Mouse (Mus musculus) kidney, embryonic 14.5 days (tissue): ENCODE data around the gene Atf6b. TPM values are rescaled to one million over a fixed set of nuclear protein-coding genes. Genes with fewer than 3 reads are reported as not detected.

Experiments
- ATAC-seq: fragments of 200-750 bp; cut with Nextera tagmentation; 2 replicates; pipeline ENCODE4 v1.8.0; 2017; ENCODE audit warnings: moderate number of reproducible peaks, mild to moderate bottlenecking, moderate TSS enrichment, moderate library complexity; ENCODE audit not compliant: low FRiP score, low TSS enrichment
- H3K27ac ChIP-seq: fragments of 300-500 bp; sonication (generic); 2 replicates; pipeline ENCODE4 v1.5.1; 2014; ENCODE audit warnings: low read depth, mild to moderate bottlenecking, low read length, moderate library complexity, mixed read lengths
- H3K27me3 ChIP-seq: fragments of 300-500 bp; sonication (generic); 2 replicates; pipeline ENCODE4 v1.6.1; 2014; ENCODE audit warnings: mild to moderate bottlenecking, low read length; ENCODE audit not compliant: control insufficient read depth, insufficient read depth
- H3K36me3 ChIP-seq: fragments of 300-500 bp; sonication (generic); 2 replicates; pipeline ENCODE4 v1.6.1; 2014; ENCODE audit warnings: low read length, mixed read lengths; ENCODE audit not compliant: control insufficient read depth, insufficient read depth
- H3K4me1 ChIP-seq: fragments of 300-500 bp; sonication (generic); 2 replicates; pipeline ENCODE4 v1.6.1; 2014; ENCODE audit warnings: low read length, mixed read lengths; ENCODE audit not compliant: control insufficient read depth, insufficient read depth
- H3K4me2 ChIP-seq: fragments of 300-500 bp; sonication (generic); replicated peaks from 2 replicates; pipeline ENCODE4 v1.6.1; 2014; ENCODE audit warnings: low read depth, mild to moderate bottlenecking, low read length
- H3K4me3 ChIP-seq: fragments of 300-500 bp; sonication (generic); 2 replicates; pipeline ENCODE4 v1.5.1; 2014; ENCODE audit warnings: mild to moderate bottlenecking, low read length
- H3K9ac ChIP-seq: fragments of 300-500 bp; sonication (generic); 2 replicates; pipeline ENCODE4 v1.6.1; 2014; ENCODE audit warnings: low read depth, mild to moderate bottlenecking, low read length, moderate library complexity
- H3K9me3 ChIP-seq: fragments of 300-500 bp; sonication (generic); 2 replicates; pipeline ENCODE4 v1.6.1; 2016; ENCODE audit warnings: low read length; ENCODE audit not compliant: control insufficient read depth
- WGBS: fragments of 180-500 bp; shearing (Covaris S2); extraction: QIAGEN DNeasy Blood & Tissue Kit; methylation state at CpG from one replicate; pipeline ENCODE4 v1.1.7; 2014; 5-methylcytosine and 5-hydroxymethylcytosine counted together
- polyA plus RNA-seq: library from polyadenylated mRNA; unstranded; fragments of >200 nt; fragmentation: Nextera tagmentation; extraction: Ambion mirVana; gene quantifications from 2 replicates; pipeline ENCODE4 v1.2.1, GENCODE M21; 2014

Atf6b gene
- polyA plus RNA-seq, 1 experiment from 2014 or later, result 61.7 TPM

DNA sequence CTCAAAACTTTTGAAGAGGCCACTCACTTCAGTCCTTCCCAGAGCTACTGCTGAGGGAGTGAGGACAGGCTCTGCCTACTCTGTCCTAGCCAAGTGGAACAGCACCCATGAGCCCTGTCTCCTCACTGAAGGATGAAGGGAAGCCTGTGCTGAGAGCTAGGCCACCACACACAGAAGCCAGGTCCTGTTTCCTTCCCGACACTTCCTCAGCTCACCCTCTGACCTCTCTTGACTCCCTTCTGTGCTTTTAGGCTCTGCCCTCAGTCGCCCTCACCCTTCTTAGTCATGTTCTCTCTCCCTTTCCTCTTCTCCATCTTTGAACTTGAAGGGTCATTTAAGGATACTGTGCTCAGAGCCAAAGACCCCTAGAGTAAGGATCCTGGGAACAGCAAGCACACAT lies 10.3 kb downstream of the Atf6b start:
- 27% methylated on average over 2 of the region's 2 CpGs for WGBS
- Histone ChIP-seq H3K9me3 (no peaks in the 10 kb centered on the region), H3K36me3 (peaks cover 25% of the 10 kb centered on the region)

DNA sequence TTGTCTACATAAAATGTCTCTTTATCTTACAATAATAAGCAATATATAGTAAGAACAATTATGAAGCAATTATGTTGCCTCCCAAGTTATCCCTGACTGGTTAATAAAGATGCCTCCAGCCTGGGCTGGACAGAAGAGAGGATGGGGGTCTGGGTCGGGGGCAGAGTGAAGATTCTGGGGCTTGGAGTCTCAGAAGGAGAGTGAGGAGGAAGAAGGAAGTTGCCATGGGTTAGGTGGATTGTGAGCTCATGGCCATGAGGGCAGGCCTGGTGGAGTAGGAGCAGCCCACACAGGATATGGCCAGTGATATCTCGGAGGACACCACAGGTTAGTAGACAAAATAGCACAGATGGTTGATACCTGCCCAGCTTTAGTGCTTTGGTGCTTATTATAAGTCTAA lies 11.2 kb downstream of the Atf6b start:
- H3K27ac ChIP-seq, result no peak overlapping the region
- H3K9ac ChIP-seq, result no peak overlapping the region
- peaks cover 26% of the 10 kb centered on the region for H3K27me3 ChIP-seq
- no peak overlapping the region for H3K4me2 ChIP-seq
- no peaks in the 10 kb centered on the region for H3K9me3 ChIP-seq
- 0 out of 2 replicates have a peak, but pooled peaks cover 10% of the 10 kb centered on the region for H3K4me1 ChIP-seq
- ATAC-seq, result no peak
- WGBS, result 77% methylated on average over 2 of the region's 2 CpGs
- no peak overlapping the region for H3K4me3 ChIP-seq
- peaks cover 17% of the 10 kb centered on the region; the same call in 1 of the 2 replicates for H3K36me3 ChIP-seq

More for the DNA sequence above, 10.3 kb downstream of the Atf6b start:
- no peak for ATAC-seq
- no peak overlapping the region for H3K27ac ChIP-seq
- no peak overlapping the region for H3K4me2 ChIP-seq
- 0 out of 2 replicates have a peak, but pooled peaks cover 10% of the 10 kb centered on the region for H3K4me1 ChIP-seq
- peaks cover 26% of the 10 kb centered on the region for H3K27me3 ChIP-seq
- no peak overlapping the region for H3K4me3 ChIP-seq
- no peak overlapping the region for H3K9ac ChIP-seq

DNA sequence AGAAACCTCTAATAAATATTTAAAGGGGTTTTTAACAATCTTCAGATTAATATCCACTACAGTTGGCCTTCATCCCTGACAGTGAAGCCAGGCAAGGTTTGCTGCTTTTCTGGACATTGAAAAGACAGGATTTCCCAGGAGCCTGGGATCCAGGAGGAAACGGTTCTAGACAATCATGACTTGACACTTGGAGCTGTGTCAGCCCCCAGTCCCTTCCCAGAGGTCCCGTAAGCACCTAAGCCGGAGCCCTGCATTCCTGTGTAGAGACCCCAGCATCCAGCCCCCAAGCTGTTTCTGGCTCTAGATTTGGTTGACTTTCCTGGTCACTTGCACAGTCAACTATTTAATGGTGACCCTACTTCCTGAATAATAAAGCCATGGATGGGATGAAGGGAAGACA lies 11.6 kb downstream of the Atf6b start:
- Histone ChIP-seq H3K27ac (no peak overlapping the region), H3K9me3 (no peaks in the 10 kb centered on the region), H3K4me2 (no peak overlapping the region), H3K9ac (no peak overlapping the region), H3K4me3 (no peak overlapping the region), H3K27me3 (peaks cover 26% of the 10 kb centered on the region), H3K4me1 (0 out of 2 replicates have a peak, but pooled peaks cover 10% of the 10 kb centered on the region), H3K36me3 (peaks cover 13% of the 10 kb centered on the region; the same call in 1 of the 2 replicates)
- 83% methylated on average over 3 of the region's 3 CpGs for WGBS
- ATAC-seq, result no peak

DNA sequence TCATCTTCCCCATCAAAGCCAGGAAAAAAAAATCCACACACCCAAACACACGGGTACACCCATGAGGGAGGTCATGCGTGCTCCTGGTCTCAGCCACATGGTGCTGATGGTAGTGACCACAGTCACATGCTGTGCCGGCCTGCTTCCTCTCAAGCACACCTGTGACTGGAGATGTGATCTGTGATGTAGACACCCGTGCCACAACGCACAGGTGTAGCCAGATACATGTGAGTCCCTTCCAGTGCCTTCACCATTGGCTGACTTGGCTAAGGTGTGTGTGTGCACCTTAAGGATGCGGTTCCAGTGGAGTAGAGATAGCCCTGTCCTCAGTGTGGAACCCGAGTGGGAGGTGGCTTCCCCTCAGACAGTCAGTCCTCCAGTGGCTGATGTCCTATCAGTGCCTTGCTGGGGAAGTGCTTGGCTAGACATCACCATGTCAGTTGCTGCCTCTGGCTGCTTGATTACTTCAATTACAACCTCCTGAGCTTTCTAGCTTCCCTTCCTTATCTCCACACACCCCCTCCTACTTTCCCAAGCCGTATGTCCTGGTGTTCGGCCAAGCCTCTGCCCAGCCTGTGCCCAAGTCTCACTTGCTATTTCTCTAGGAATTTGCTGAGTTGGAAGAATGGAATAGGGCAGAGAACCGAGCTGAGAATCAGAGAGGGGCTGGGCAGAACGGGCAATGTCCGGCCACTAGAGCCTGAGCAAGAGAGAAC lies 12.4 kb downstream of the Atf6b start:
- WGBS, result 62% methylated on average over 12 of the region's 12 CpGs
- Histone ChIP-seq H3K4me3 (no peak overlapping the region), H3K9me3 (no peaks in the 10 kb centered on the region), H3K27ac (no peak overlapping the region), H3K9ac (no peak overlapping the region), H3K36me3 (peaks cover 5% of the 10 kb centered on the region; the same call in 1 of the 2 replicates), H3K4me1 (0 out of 2 replicates have a peak, but pooled peaks cover 10% of the 10 kb centered on the region), H3K27me3 (peaks cover 26% of the 10 kb centered on the region), H3K4me2 (no peak overlapping the region)
- no peak for ATAC-seq

DNA sequence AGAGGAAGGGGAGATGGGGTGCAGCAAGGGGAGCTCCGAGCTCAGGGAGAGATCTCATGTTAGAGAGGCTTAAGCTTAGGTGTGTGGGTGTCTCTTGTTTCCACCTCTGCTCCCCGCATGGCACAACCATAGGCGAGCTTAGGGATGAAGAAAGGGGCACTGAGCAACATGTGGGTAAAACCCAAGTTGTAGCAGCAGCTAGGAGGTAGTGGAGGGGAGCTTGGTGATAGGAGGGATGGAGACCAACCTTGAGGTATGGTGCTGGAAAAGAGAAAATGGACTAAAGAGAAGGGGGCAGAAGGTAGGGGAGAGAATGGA lies 12.9 kb downstream of the Atf6b start:
- 57% methylated on average over 3 of the region's 3 CpGs for whole genome bisulfite sequencing
- Histone ChIP-seq H3K27ac (no peak overlapping the region), H3K36me3 (0 out of 2 replicates have a peak, but pooled peaks cover under 1% of the 10 kb centered on the region), H3K4me3 (no peak overlapping the region), H3K9me3 (no peaks in the 10 kb centered on the region), H3K4me1 (0 out of 2 replicates have a peak, but pooled peaks cover 10% of the 10 kb centered on the region), H3K27me3 (peaks cover 26% of the 10 kb centered on the region), H3K4me2 (no peak overlapping the region), H3K9ac (no peak overlapping the region)
- ATAC-seq, result no peak

DNA sequence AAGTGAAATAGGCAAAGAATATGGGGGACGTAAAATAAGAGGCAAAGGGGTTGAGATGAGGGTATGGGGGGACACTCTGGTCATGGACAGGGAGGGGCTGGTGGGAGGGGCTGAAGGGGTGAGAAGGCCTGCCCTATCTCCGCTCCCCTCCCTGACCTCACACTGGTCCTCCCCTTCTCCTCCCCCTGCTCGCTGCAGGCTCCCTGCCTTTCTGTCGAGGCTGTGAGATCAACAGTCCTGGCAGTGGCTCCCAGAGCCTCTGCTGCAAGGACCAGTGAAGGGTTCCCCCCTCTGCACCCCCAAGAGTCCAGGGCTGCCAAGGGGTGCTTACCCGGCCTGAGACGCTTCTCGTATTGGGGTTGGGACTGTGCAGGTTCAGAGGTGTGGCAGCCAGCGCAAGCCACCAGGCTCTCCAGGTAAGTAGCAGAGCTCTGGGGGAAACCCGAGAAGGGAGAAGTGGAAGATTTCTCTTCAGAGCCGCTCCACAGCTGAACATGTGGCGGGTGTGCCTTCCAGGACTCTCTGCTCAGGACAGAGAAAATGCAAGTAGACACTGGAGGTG lies 13.4 kb downstream of the Atf6b start:
- WGBS, result 30% methylated on average over 10 of the region's 11 CpGs
- H3K9ac ChIP-seq, result no peak overlapping the region
- no peak overlapping the region for H3K27ac ChIP-seq
- H3K36me3 ChIP-seq, result no peaks in the 10 kb centered on the region
- ATAC-seq, result no peak; the same call in 1 of the 2 replicates
- H3K27me3 ChIP-seq, result peaks cover 26% of the 10 kb centered on the region
- H3K4me1 ChIP-seq, result 0 out of 2 replicates have a peak, but pooled peaks cover 10% of the 10 kb centered on the region
- H3K4me3 ChIP-seq, result no peak overlapping the region
- no peak overlapping the region for H3K4me2 ChIP-seq
- no peaks in the 10 kb centered on the region for H3K9me3 ChIP-seq

DNA sequence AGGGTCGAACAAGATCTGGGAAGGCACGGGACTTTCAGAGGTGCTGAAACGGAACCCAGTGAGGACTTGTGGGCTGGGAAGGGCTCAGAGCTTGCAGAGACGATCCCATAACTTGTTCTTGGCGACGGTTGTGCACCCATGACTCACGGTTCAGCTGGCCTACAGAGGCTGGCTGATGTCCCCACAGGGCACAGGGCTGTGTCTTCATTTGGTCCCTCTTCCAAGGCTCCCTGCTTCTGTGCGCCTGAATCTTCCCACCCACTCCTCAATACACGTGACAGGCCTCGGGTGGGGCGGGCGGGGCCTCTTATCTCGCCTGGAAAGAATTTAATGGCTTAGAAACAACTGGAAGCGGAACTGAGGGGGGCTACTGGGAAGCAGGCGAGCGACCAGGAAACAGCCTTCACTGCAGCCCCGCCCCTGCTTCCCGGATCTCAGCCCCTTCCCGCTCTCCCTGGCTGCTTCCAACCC lies 14.2 kb downstream of the Atf6b start:
- 0 out of 2 replicates have a peak overlapping the region, but pooled peaks have one; percentile 6 for H3K27ac ChIP-seq
- H3K9me3 ChIP-seq, result no peaks in the 10 kb centered on the region
- H3K9ac ChIP-seq, result peak overlapping the region; percentile 7; the same call in 1 of the 2 replicates
- WGBS, result 6% methylated on average over 19 of the region's 19 CpGs
- H3K4me2 ChIP-seq, result peak overlapping the region; percentile 43
- 0 out of 2 replicates have a peak, but pooled peaks cover 3% of the 10 kb centered on the region for H3K4me1 ChIP-seq
- no peaks in the 10 kb centered on the region for H3K36me3 ChIP-seq
- peak overlapping the region; percentile 17; the same call in 1 of the 2 replicates for H3K4me3 ChIP-seq
- no peak; the same call in 1 of the 2 replicates for ATAC-seq
- peaks cover 29% of the 10 kb centered on the region for H3K27me3 ChIP-seq

DNA sequence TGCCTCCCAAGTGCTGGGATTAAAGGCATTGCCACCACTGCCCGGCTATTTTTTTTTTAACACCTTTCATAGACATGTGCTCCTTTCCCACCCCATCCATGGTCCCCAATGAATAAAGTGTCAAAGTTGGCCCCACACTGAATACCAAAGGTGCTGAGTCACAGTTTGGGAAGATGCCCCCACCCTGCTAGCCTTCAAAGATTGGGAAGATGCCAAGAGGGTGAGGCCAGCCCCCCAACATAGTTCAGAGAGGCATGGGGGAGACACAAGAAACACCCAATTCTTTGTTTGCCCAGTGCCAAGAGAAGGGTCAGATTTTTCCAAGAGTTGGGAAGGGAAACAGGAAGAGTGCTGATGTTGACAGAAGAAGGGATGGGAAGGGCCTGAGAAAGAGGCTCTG lies 15.5 kb downstream of the Atf6b start:
- peaks cover 29% of the 10 kb centered on the region for H3K27me3 ChIP-seq
- no peak overlapping the region for H3K27ac ChIP-seq
- H3K4me1 ChIP-seq, result no peaks in the 10 kb centered on the region
- H3K9me3 ChIP-seq, result no peaks in the 10 kb centered on the region
- H3K9ac ChIP-seq, result no peak overlapping the region
- WGBS, result 93% methylated on average over 1 of the region's 1 CpGs
- no peak for ATAC-seq
- H3K4me2 ChIP-seq, result no peak overlapping the region
- no peak overlapping the region for H3K4me3 ChIP-seq
- H3K36me3 ChIP-seq, result no peaks in the 10 kb centered on the region

DNA sequence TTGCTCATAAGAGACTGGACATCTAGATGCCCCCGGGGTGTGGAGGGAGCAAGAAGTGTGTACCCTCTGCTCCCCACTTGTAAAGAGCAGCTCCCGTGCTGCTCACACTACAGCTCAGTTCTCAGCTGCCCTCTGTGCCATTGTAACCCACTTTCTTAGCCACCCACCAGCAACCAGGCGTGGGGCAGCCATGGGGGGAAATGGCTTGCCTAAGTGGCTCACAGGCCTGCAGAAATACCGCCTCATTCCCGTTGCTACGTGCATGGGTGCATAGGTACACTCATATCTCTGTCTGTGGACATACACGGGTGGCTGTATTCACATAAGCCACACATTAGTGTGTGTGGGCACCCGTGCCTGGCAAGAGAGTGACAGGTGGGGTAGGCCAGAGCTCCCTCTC lies 16.0 kb downstream of the Atf6b start:
- ATAC-seq, result no peak
- no peak overlapping the region for H3K4me2 ChIP-seq
- no peak overlapping the region for H3K9ac ChIP-seq
- 90% methylated on average over 8 of the region's 8 CpGs for WGBS
- no peaks in the 10 kb centered on the region for H3K36me3 ChIP-seq
- no peak overlapping the region for H3K27ac ChIP-seq
- H3K4me1 ChIP-seq, result no peaks in the 10 kb centered on the region
- H3K27me3 ChIP-seq, result peaks cover 29% of the 10 kb centered on the region
- H3K9me3 ChIP-seq, result no peaks in the 10 kb centered on the region
- no peak overlapping the region for H3K4me3 ChIP-seq
